In the genomic region with DNA sequence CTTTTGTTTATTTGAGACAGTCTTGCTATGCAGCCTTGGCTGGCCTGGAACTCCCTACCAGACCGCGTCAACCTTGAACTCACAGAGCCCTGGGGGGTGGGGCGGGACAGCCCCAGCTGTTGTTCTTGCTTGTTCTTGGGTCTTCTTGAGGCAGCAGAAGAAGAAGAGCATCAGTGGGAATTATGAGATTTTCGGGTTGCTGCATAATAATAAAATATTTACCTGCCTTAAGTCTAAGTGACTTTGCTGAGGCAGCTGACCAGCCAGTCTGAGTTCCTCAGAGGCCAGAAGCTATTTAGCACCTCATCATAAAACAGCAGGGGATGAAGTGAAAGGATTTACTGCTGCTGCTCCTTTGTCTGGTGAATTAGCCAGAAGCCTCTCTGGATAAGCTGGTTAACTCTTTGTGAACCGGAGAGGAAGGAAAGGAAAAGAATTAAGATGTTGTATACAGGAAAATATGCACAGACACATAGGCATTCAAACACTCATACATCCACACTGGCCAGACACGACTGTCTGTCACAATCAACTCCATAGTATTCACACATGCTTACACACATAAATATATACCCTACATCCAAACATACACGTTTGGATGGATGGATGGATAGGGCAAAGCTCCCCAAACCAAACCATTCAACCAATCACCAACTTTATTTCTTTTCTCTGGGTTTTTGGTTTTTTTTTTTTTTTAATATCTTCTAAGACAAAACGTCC, we compare ENCODE assay signal across 16 mouse cellular contexts. TPM values are rescaled to one million over a fixed set of nuclear protein-coding genes. Genes with fewer than 3 reads are reported as not detected.
DNase-seq lines count a peak whose midpoint lies in the region; ATAC-seq and TF ChIP-seq lines count a peak whose summit lies in the region.
"Had no signal": no experiment of that assay in that cellular context is flagged by ENCODE, and none has a peak within 500 bp of the region (broad histone marks: within the 10 kb centered on the region; RNA-seq: fewer than 3 reads in every experiment).

No protein-coding gene starts in this region.

- no peak for TF ChIP-seq CTCF in heart, adult 2 months (IDR thresholded peaks at IDR 0.05)

- no peak overlapping the region for H3K9ac ChIP-seq in hindbrain, embryonic 12.5 days
- H3K9ac ChIP-seq in hindbrain, embryonic 16.5 days (ENCODE audit: low read depth, low read length): no peak overlapping the region
- H3K9ac ChIP-seq in midbrain, embryonic 15.5 days: no peak overlapping the region
- H3K9ac ChIP-seq in heart, adult 2 months (ENCODE audit: low read depth, low read length): no peak overlapping the region
- no peak overlapping the region for H3K9ac ChIP-seq in intestine, embryonic 16.5 days (ENCODE audit: low read depth, low read length)
- H3K9ac ChIP-seq: kidney, embryonic 15.5 days; liver, embryonic 12.5 days had no signal

- ATAC-seq in hindbrain, embryonic 12.5 days (ENCODE audit: low FRiP score): no peak
- no peak for ATAC-seq in hindbrain, embryonic 16.5 days
- peak; percentile 52; the same call in 1 of the 2 replicates for ATAC-seq in midbrain, embryonic 15.5 days (replicated peaks)
- ATAC-seq in intestine, embryonic 16.5 days: no peak
- ATAC-seq: liver, embryonic 12.5 days had no signal

- TF ChIP-seq POLR2A in heart, adult 2 months (IDR thresholded peaks at IDR 0.05; ENCODE audit: insufficient read depth, low read depth, low read length): no peak

- WGBS in hindbrain, embryonic 12.5 days: 14% methylated on average over 8 of the region's 8 CpGs
- 7% methylated on average over 8 of the region's 8 CpGs for WGBS in hindbrain, embryonic 16.5 days
- WGBS in midbrain, embryonic 15.5 days: 7% methylated on average over 8 of the region's 8 CpGs
- 36% methylated on average over 8 of the region's 8 CpGs for WGBS in heart, adult 2 months
- 17% methylated on average over 8 of the region's 8 CpGs for WGBS in intestine, embryonic 16.5 days

- no peak for TF ChIP-seq EP300 in heart, adult 2 months (IDR thresholded peaks at IDR 0.05; ENCODE audit: insufficient read depth, low read depth, low read length)

- intact Hi-C loops in heart, adult 2 months (cut with DNase I): no loop called here

- no peak overlapping the region for H3K4me3 ChIP-seq in hindbrain, embryonic 12.5 days
- no peak overlapping the region for H3K4me3 ChIP-seq in hindbrain, embryonic 16.5 days (ENCODE audit: low read length)
- H3K4me3 ChIP-seq in midbrain, embryonic 15.5 days: no peak overlapping the region
- H3K4me3 ChIP-seq in heart, adult 2 months: no peak overlapping the region
- H3K4me3 ChIP-seq in intestine, embryonic 16.5 days (ENCODE audit: low read length): no peak overlapping the region
- H3K4me3 ChIP-seq: kidney, embryonic 15.5 days; liver, embryonic 12.5 days had no signal

- peak; percentile 98 for DNase-seq in R1 (ENCODE audit: low read depth, low spot score)
- DNase-seq in forelimb bud, embryonic 11.5 days (ENCODE audit: low read depth, low spot score): peak; percentile 80
- no peak for DNase-seq in B cell, adult 2 months
- no peak for DNase-seq in heart, adult 2 months
- DNase-seq: cerebellum, postnatal 36 days; heart, adult 11 months; heart, postnatal 36 days; layer of hippocampus, postnatal 36 days; right cerebral cortex, adult 18-20 months; thymus, postnatal 4 days had no signal

- H3K79me2 ChIP-seq in heart, adult 2 months (replicated peaks; ENCODE audit: control insufficient read depth, insufficient read depth, low read length): no peaks in the 10 kb centered on the region

- no peak overlapping the region for H3K4me2 ChIP-seq in hindbrain, embryonic 12.5 days (replicated peaks)
- H3K4me2 ChIP-seq in hindbrain, embryonic 16.5 days (ENCODE audit: low read length): no peak overlapping the region
- H3K4me2 ChIP-seq in midbrain, embryonic 15.5 days: no peak overlapping the region
- no peak overlapping the region for H3K4me2 ChIP-seq in intestine, embryonic 16.5 days (ENCODE audit: low read depth, low read length)
- H3K4me2 ChIP-seq: kidney, embryonic 15.5 days; liver, embryonic 12.5 days had no signal

- H3K27ac ChIP-seq in hindbrain, embryonic 12.5 days: peak overlapping the region; percentile 23; the same call in 1 of the 2 replicates
- H3K27ac ChIP-seq in hindbrain, embryonic 16.5 days (ENCODE audit: low read depth, low read length): no peak overlapping the region
- H3K27ac ChIP-seq in midbrain, embryonic 15.5 days: peak overlapping the region; percentile 48; the same call in 1 of the 2 replicates
- H3K27ac ChIP-seq in heart, adult 2 months: no peak overlapping the region
- H3K27ac ChIP-seq in intestine, embryonic 16.5 days (ENCODE audit: low read length): no peak overlapping the region
- H3K27ac ChIP-seq: kidney, embryonic 15.5 days; liver, embryonic 12.5 days had no signal

- H3K36me3 ChIP-seq in hindbrain, embryonic 12.5 days: peaks cover 12% of the 10 kb centered on the region
- H3K36me3 ChIP-seq in hindbrain, embryonic 16.5 days (ENCODE audit: control insufficient read depth, insufficient read depth, low read length): no peaks in the 10 kb centered on the region; the same call in 1 of the 2 replicates
- no peaks in the 10 kb centered on the region for H3K36me3 ChIP-seq in midbrain, embryonic 15.5 days (replicated peaks)
- H3K36me3 ChIP-seq in heart, adult 2 months (ENCODE audit: control insufficient read depth, insufficient read depth, low read length): no peaks in the 10 kb centered on the region
- no peaks in the 10 kb centered on the region; the same call in 1 of the 2 replicates for H3K36me3 ChIP-seq in intestine, embryonic 16.5 days (ENCODE audit: control insufficient read depth, insufficient read depth, low read length)

- no peaks in the 10 kb centered on the region for H3K9me3 ChIP-seq in hindbrain, embryonic 12.5 days (replicated peaks)
- no peaks in the 10 kb centered on the region for H3K9me3 ChIP-seq in hindbrain, embryonic 16.5 days (ENCODE audit: control insufficient read depth, low read length)
- H3K9me3 ChIP-seq in midbrain, embryonic 15.5 days: no peaks in the 10 kb centered on the region
- no peaks in the 10 kb centered on the region for H3K9me3 ChIP-seq in intestine, embryonic 16.5 days (ENCODE audit: control insufficient read depth, low read length)
- H3K9me3 ChIP-seq: kidney, embryonic 15.5 days; liver, embryonic 12.5 days had no signal

- no peaks in the 10 kb centered on the region for H3K27me3 ChIP-seq in hindbrain, embryonic 12.5 days
- no peaks in the 10 kb centered on the region for H3K27me3 ChIP-seq in hindbrain, embryonic 16.5 days (replicated peaks; ENCODE audit: control insufficient read depth, insufficient read depth, low read length)
- H3K27me3 ChIP-seq in midbrain, embryonic 15.5 days (replicated peaks): no peaks in the 10 kb centered on the region
- H3K27me3 ChIP-seq in heart, adult 2 months (ENCODE audit: control insufficient read depth, insufficient read depth, low read length): no peaks in the 10 kb centered on the region
- H3K27me3 ChIP-seq in intestine, embryonic 16.5 days (replicated peaks; ENCODE audit: control insufficient read depth, insufficient read depth, low read length): no peaks in the 10 kb centered on the region
- H3K27me3 ChIP-seq: kidney, embryonic 15.5 days; liver, embryonic 12.5 days had no signal

- H3K4me1 ChIP-seq in hindbrain, embryonic 12.5 days: peaks cover 4% of the 10 kb centered on the region; the same call in 1 of the 2 replicates
- peaks cover 1% of the 10 kb centered on the region; the same call in 1 of the 2 replicates for H3K4me1 ChIP-seq in hindbrain, embryonic 16.5 days (ENCODE audit: control insufficient read depth, insufficient read depth, low read depth, low read length)
- H3K4me1 ChIP-seq in midbrain, embryonic 15.5 days: 0 out of 2 replicates have a peak, but pooled peaks cover 3% of the 10 kb centered on the region
- no peaks in the 10 kb centered on the region for H3K4me1 ChIP-seq in heart, adult 2 months (ENCODE audit: control insufficient read depth, insufficient read depth, low read length)
- no peaks in the 10 kb centered on the region for H3K4me1 ChIP-seq in intestine, embryonic 16.5 days (ENCODE audit: control insufficient read depth, insufficient read depth, low read length)

RNA-seq across cellular contexts. Expression of gene Smim8, which starts 6.4 kb away (rescaled TPM):
- polyA plus RNA-seq in hindbrain, embryonic 12.5 days (2016; fragmentation: Nextera tagmentation; extraction: Ambion mirVana): 43.2 and 48.0 TPM in 2 replicates
- polyA plus RNA-seq in hindbrain, embryonic 16.5 days (2015; fragmentation: Nextera tagmentation; extraction: Ambion mirVana): 45.8 and 49.8 TPM in 2 replicates
- 39.9 and 42.5 TPM in 2 replicates for polyA plus RNA-seq in midbrain, embryonic 15.5 days (2015; fragmentation: Nextera tagmentation; extraction: Ambion mirVana)
- 10 to 100 TPM; 54.6 to 66.6 TPM for total RNA-seq in heart, adult 2 months (2021)
- polyA plus RNA-seq in heart, adult 2 months (2012; rRNA removed): 19.1 and 30.0 TPM in 2 replicates
- 46.8 and 52.1 TPM in 2 replicates for polyA plus RNA-seq in intestine, embryonic 16.5 days (2015; fragmentation: Nextera tagmentation; extraction: Ambion mirVana)

RNA-seq across cellular contexts. Expression of gene Gm136, which starts 15.7 kb away (rescaled TPM):
- polyA plus RNA-seq in hindbrain, embryonic 12.5 days (2016; fragmentation: Nextera tagmentation; extraction: Ambion mirVana): not detected in 2 replicates
- not detected in 2 replicates for polyA plus RNA-seq in hindbrain, embryonic 16.5 days (2015; fragmentation: Nextera tagmentation; extraction: Ambion mirVana)
- not detected in 2 replicates for polyA plus RNA-seq in midbrain, embryonic 15.5 days (2015; fragmentation: Nextera tagmentation; extraction: Ambion mirVana)
- total RNA-seq in heart, adult 2 months (2021): not detected
- polyA plus RNA-seq in heart, adult 2 months (2012; rRNA removed): not detected in 2 replicates
- polyA plus RNA-seq in intestine, embryonic 16.5 days (2015; fragmentation: Nextera tagmentation; extraction: Ambion mirVana): not detected in 2 replicates
- total RNA-seq: heart, postnatal 36 days; layer of hippocampus, postnatal 36 days had no signal
- polyA plus RNA-seq: kidney, embryonic 15.5 days; liver, embryonic 12.5 days had no signal

RNA-seq across cellular contexts. Expression of gene Cfap206, which starts 41.8 kb away (rescaled TPM):
- 5.2 and 5.3 TPM in 2 replicates for polyA plus RNA-seq in hindbrain, embryonic 12.5 days (2016; fragmentation: Nextera tagmentation; extraction: Ambion mirVana)
- polyA plus RNA-seq in hindbrain, embryonic 16.5 days (2015; fragmentation: Nextera tagmentation; extraction: Ambion mirVana): 2.9 and 4.0 TPM in 2 replicates
- polyA plus RNA-seq in midbrain, embryonic 15.5 days (2015; fragmentation: Nextera tagmentation; extraction: Ambion mirVana): 2.5 and 2.9 TPM in 2 replicates
- under 1 TPM in 1 of 2 experiments, not detected in 1; 0.16 TPM for total RNA-seq in heart, adult 2 months (2021)
- 0.23 and 0.47 TPM in 2 replicates for polyA plus RNA-seq in heart, adult 2 months (2012; rRNA removed)
- polyA plus RNA-seq in intestine, embryonic 16.5 days (2015; fragmentation: Nextera tagmentation; extraction: Ambion mirVana): 0.15 and 0.20 TPM in 2 replicates
- polyA plus RNA-seq: liver, embryonic 12.5 days had no signal

Comparison
In these comparisons a context has a peak if more than half of its experiments do, and no peak if none do; other contexts are left out.
1. H3K27ac ChIP-seq: peak in hindbrain, embryonic 12.5 days (single experiment) and midbrain, embryonic 15.5 days (single experiment); none in hindbrain, embryonic 16.5 days (single experiment), heart, adult 2 months (single experiment) and intestine, embryonic 16.5 days (single experiment).
2. DNase-seq: peak in R1 (single experiment) and forelimb bud, embryonic 11.5 days (single experiment); none in B cell, adult 2 months (0 of 2) and heart, adult 2 months (0 of 2).